Mouse (Mus musculus) regulatory T cell (primary cell): ENCODE data around the gene Pde1c.

ENCODE experiments used
- in situ Hi-C: fragments of 300-600 bp; cut with MboI, MseI; formaldehyde crosslinking; loops from one replicate; pipeline ENCODE4 v1.15.1; 2025; ENCODE audit warnings: high pct_unique_total_duplicates

The Pde1c gene

DNA sequence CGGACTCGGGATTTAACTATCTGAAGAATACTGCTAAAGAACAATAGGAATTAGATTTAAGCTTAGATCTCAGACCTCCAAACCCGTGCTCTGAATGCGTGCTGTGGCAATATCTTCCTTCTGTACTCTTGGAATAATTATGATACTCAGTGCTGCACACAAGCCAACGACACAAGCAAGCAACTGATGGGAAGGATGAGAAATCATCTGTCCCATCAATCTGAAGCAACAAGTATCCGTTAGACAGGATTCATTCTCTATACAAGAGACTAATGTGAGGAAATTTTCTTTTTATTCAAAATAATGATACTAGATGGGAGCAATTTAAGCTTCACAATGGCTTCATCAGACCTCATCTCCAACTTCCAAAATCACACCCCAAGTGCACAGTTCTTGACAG, 237.5 kb downstream of the Pde1c start:
- in situ Hi-C loops, result no loop called here

GRCm38 (mm10) chr6:56328103-56328502, 240.8 kb downstream of the Pde1c start:
- in situ Hi-C loops, result no loop called here

DNA sequence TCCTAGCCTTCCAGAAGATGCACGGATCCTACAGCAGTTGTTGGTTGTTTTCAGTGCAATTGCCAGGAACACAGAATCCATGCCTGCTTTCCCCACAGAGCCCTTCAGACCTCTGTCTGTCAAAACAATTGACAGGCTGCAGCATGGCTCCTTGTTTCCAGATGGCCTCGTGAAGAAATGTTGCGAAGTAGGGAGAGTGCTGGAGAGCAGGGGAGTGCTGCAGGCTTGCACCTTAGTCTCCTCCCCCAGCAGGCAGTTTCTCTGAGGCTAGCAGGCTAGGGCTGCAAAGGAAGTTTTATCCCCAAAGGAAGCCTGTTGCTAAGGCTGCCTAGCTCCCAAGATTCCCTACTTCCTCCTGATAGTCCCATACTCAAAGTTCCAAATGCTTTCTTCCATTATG, 246.1 kb downstream of the Pde1c start:
- in situ Hi-C loops, result no loop called here

DNA sequence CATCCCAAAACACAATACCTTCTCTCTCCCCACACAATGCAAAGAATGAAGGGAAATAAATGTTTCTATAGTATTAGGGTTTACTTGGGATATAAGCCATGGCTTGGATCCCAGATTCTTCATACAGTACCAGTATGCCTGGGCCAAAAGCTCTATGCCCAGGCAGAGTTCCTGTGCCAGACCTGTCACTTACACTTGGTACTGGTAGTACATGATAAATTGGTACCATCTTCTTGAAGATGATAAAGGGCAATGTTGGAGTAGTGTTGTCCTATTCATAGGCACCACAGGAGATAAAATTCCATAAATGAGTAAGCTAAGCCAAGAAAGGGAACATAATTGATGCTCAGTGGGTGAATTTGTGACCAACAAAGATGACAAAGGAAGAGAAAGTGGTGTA, 258.6 kb downstream of the Pde1c start:
- in situ Hi-C loops, result no loop called here

- in situ Hi-C loops, result no loop called here
Observed at GRCm38 (mm10) chr6:56306066-56306465, 262.8 kb downstream of the Pde1c start.

GRCm38 (mm10) chr6:56292176-56292575, 276.7 kb downstream of the Pde1c start:
- in situ Hi-C loops, result no loop called here

DNA sequence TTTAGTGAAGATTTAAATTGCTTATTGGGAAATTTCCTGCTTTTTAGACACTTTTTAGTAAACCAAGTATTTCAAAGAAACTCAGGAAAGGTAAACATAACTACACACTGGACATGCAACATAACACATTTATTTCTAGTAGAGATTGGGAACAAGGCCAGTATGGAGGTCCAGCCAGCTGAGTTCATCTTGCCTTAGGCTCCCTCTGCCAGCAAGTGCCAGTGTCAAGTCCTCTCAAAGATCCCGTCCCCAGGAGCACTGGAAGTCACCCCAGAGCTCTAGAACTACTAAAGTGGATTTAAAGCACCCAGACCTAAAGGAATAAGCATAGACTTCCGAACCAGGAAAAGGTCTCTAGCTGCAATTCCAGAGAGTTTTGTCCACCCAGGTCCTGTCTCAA, 279.6 kb downstream of the Pde1c start:
- in situ Hi-C loops, result no loop called here

- in situ Hi-C loops, result no loop called here
Observed at GRCm38 (mm10) chr6:56284821-56285220, 284.1 kb downstream of the Pde1c start.

DNA sequence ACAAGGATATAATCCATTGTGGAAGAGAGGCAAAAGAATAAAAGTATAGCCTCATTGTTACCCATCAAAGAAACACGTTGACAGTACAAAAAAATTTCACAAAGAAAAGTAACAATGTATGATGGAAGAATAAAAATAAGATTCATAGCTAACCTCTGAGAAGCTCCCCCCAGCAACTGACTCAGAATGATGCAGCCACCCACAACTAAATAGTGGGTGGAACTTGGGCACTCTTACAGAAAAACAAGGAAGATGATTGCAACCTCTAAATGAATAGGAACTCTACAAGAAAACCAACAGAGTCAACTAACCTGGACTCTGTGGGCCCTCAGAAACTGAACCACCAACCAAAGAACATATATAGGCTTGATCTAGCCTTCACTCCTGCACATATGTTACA, 293.4 kb downstream of the Pde1c start:
- in situ Hi-C loops, result no loop called here

- in situ Hi-C loops, result no loop called here
Observed at GRCm38 (mm10) chr6:56271741-56272140, 297.2 kb downstream of the Pde1c start.

- in situ Hi-C loops, result no loop called here
Observed at GRCm38 (mm10) chr6:56264509-56264908, 304.4 kb downstream of the Pde1c start.

DNA sequence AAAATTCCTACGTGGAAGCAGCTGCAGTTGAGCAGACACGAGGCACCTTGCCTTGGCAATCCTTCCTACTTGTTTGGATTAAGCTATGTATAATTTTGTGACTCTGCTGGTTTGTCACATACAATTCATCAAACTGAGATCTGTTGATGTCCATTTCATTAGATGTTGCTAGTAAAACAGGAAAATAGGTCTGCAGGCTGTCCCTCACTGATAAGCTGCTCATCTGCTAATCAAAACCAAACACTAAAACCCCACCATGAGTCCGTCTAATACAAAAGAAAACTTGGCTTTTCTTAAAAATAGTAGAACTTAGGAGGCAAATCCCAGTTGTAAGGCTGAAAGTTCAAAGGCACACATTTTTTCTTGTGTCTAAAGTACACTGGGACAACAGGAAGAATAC, 308.8 kb downstream of the Pde1c start:
- in situ Hi-C loops, result no loop called here

DNA sequence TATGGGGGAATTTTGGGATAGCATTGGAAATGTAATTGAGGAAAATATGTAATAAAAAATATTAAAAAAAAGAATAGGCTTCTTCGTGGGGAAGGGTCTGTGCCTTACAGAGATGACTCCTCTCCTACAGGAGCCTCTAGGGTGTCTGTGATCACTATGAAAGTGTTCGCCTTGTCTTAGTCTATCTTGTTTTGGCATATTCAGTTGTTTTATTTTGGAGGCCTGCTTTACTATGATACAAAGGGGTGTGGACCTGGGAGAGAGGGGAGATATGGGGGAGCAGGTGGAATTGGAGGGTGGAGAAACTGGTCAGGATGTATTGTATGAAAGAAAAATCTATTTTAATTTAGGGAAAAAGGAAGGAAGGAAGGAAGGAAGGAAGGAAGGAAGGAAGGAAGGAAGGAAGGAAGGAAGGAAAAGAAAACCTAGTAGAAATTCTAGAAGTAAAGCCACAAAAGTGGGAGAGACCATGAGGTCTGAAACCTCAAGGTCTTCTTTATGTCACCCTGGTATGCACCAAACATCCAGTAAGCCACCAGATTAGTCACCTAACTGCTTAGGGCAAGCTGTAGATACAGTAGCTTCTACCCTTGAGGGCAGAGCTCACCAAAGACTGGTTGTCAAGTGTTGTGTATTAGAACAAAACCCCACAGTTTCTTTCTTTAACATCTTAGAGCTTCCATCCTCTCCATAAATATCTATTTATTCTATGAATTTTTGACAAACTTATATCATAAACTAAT, 311.2 kb downstream of the Pde1c start:
- in situ Hi-C loops, result no loop called here

DNA sequence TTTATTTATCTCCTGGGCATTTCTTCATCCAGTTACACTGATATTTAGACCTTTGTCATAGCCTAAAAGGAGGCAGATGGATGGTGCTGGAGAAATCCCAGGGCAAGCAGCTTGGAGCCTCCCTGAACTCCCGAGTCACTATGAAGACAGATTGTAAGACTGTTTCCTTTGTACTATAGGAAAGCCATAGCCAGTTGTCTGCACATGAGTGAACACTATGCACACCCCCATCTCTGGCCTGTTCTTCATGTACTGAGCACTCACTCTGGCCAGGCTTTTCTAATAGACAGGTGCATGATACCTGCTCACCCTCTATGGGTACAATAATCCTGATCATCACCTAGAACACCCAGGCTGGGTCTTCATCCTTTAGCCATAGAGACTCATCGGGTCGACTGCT, 318.8 kb downstream of the Pde1c start:
- in situ Hi-C loops, result no loop called here

DNA sequence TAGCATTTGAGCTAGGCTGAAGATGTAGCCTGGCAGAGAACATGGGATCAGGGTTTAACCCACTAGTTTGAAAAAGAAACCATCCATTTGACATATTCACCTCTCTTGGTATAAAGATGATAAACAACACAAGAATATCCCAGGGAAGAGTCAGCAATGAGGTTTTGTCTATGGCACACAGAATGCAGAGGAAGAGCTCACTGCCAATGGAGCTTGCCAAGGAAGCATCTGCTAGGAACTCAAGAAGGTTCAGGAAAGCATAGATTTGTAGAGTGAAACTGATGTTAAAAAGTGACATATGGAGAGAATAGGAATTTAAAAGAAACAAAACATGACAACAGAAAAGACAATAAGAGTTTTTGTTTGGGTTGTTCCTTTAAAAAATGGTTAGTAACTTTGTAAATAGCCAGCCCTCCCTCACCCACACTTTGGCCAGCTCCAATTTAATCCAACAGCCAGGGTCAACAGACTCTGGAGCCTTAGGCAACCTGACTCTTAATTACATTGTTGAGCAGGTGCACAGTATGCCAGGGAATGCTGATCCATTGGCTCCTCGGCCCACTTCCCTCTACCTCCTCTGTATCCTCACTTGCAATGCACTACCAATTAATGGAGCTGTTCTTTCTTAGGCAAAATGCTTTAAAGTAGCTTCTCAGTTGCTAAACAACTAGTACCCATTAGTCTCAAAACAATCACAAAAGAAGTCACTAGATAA, 377.3 kb downstream of the Pde1c start:
- in situ Hi-C loops, result no loop called here

DNA sequence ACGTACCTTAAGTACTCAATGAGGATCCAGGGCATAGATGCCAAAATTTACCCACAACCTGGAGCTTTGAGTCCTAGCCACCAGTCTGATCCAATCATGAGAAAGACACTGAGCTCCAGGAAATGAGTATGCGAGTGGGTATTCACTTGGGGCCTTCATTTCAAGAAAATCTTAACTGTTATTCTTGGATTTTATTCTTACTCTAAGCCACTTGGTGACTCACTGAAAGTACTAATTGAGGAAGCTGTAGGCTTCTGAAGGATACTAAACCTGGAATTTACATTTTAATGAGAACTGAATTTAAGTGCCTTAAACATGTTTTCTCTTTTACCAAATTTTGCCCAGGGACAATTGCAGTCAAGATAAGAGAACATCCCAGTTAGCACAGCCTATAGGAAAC, 392.4 kb downstream of the Pde1c start:
- in situ Hi-C loops, result no loop called here

- in situ Hi-C loops, result no loop called here
Observed at GRCm38 (mm10) chr6:56172172-56172571, 396.7 kb downstream of the Pde1c start.

- in situ Hi-C loops, result no loop called here
Observed at GRCm38 (mm10) chr6:56168736-56169135, 400.2 kb downstream of the Pde1c start.

DNA sequence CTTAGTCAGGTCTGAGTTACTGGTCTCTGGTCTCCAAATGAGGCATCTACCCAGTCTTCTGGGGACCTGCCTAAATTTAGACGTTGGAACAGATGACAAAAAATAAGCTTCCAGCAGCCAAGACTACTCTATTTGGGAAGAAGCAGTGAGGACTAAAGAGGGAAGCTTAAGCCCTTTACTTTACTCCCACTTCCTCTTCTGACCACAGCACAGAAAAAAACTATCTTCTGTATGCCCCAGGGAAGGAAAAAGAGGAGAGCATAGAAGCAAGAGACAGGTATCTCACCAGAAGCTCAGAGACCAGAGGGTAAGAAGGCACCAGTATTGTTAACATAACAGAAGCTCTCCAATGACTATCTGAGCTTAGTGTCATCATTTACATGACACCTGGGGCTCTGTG, 410.7 kb downstream of the Pde1c start:
- in situ Hi-C loops, result no loop called here

DNA sequence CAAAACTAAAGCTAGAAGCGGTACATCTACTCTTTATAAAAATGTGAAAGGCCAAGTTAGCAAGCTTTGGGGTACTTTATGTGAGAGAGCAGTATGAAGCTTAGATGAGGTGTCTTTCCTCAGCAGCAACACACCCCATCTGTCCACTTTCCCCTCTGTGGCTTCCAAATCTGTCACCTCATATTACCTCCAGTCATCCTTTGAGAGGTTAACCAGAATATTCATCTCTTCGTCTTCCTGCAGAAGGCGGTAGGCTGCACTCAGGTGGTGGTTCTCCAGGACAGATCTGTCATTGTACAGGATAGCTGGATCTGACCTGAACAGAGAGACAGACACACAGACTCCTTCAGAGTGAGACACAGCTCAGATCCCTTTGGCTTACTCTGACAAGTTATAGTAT, 412.1 kb downstream of the Pde1c start:
- in situ Hi-C loops, result no loop called here

GRCm38 (mm10) chr6:56130493-56131159, 438.3 kb downstream of the Pde1c start:
- in situ Hi-C loops, result no loop called here

GRCm38 (mm10) chr6:56099520-56100101, 469.3 kb downstream of the Pde1c start:
- in situ Hi-C loops, result loop anchor here (25.0 kb wide), 1 partner anchor 863 kb away; the partner anchor contains the start of gene Vmn1r5
